In genomic region chr8:126570046-126570445, GRCm38 (mm10) we compare ENCODE assay signal across 26 mouse cellular contexts. TPM values are rescaled to one million over a fixed set of nuclear protein-coding genes. Genes with fewer than 3 reads are reported as not detected.
A peak's percentile ranks its signal among the peaks of the same experiment; 100 is the strongest.
DNase-seq lines count a peak whose midpoint lies in the region; ATAC-seq lines count a peak whose summit lies in the region.
"Had no signal": no experiment of that assay in that cellular context is flagged by ENCODE, and none has a peak within 500 bp of the region (broad histone marks: within the 10 kb centered on the region; RNA-seq: fewer than 3 reads in every experiment).

No protein-coding gene starts in this region.

- no peaks in the 10 kb centered on the region for H3K9me3 ChIP-seq in forebrain, embryonic 10.5 days
- no peaks in the 10 kb centered on the region for H3K9me3 ChIP-seq in forebrain, embryonic 15.5 days
- H3K9me3 ChIP-seq in hindbrain, embryonic 12.5 days (replicated peaks): no peaks in the 10 kb centered on the region
- H3K9me3 ChIP-seq in hindbrain, embryonic 11.5 days (ENCODE audit: control insufficient read depth, low read length): no peaks in the 10 kb centered on the region
- no peaks in the 10 kb centered on the region for H3K9me3 ChIP-seq in neural tube, embryonic 12.5 days
- no peaks in the 10 kb centered on the region for H3K9me3 ChIP-seq in neural tube, embryonic 15.5 days (replicated peaks)
- H3K9me3 ChIP-seq: G1E; intestine, embryonic 15.5 days had no signal

- no peak overlapping the region for H3K4me3 ChIP-seq in forebrain, embryonic 10.5 days
- H3K4me3 ChIP-seq in forebrain, embryonic 15.5 days: no peak overlapping the region
- H3K4me3 ChIP-seq in hindbrain, embryonic 12.5 days: no peak overlapping the region
- no peak overlapping the region for H3K4me3 ChIP-seq in hindbrain, embryonic 11.5 days (ENCODE audit: low read depth, low read length)
- H3K4me3 ChIP-seq in neural tube, embryonic 12.5 days: no peak overlapping the region
- no peak overlapping the region for H3K4me3 ChIP-seq in neural tube, embryonic 15.5 days (replicated peaks)
- H3K4me3 ChIP-seq: erythroblast, embryonic 14.5 days; intestine, embryonic 15.5 days; left cerebral cortex, adult 2 months; myocyte had no signal

- no peak for ATAC-seq in forebrain, embryonic 15.5 days (replicated peaks)
- ATAC-seq in hindbrain, embryonic 12.5 days (ENCODE audit: low FRiP score): 0 out of 2 replicates have a peak, but pooled peaks have one; percentile 21
- no peak for ATAC-seq in hindbrain, embryonic 11.5 days (ENCODE audit: low FRiP score)
- 0 out of 2 replicates have a peak, but pooled peaks have one; percentile 10 for ATAC-seq in neural tube, embryonic 12.5 days (ENCODE audit: low FRiP score, low read depth)
- ATAC-seq in neural tube, embryonic 15.5 days (ENCODE audit: low FRiP score): no peak
- ATAC-seq: intestine, embryonic 15.5 days had no signal

- H3K9ac ChIP-seq in forebrain, embryonic 15.5 days (replicated peaks): no peak overlapping the region
- no peak overlapping the region for H3K9ac ChIP-seq in hindbrain, embryonic 12.5 days
- no peak overlapping the region for H3K9ac ChIP-seq in hindbrain, embryonic 11.5 days (ENCODE audit: low read depth, low read length)
- H3K9ac ChIP-seq in neural tube, embryonic 12.5 days: no peak overlapping the region
- H3K9ac ChIP-seq in neural tube, embryonic 15.5 days (replicated peaks): no peak overlapping the region
- H3K9ac ChIP-seq: intestine, embryonic 15.5 days had no signal

- H3K4me1 ChIP-seq in forebrain, embryonic 10.5 days: peaks cover 47% of the 10 kb centered on the region
- peaks cover 27% of the 10 kb centered on the region for H3K4me1 ChIP-seq in forebrain, embryonic 15.5 days
- peaks cover 42% of the 10 kb centered on the region for H3K4me1 ChIP-seq in hindbrain, embryonic 12.5 days
- H3K4me1 ChIP-seq in hindbrain, embryonic 11.5 days (replicated peaks; ENCODE audit: control insufficient read depth, insufficient read depth, low read length): peaks cover 13% of the 10 kb centered on the region
- peaks cover 35% of the 10 kb centered on the region for H3K4me1 ChIP-seq in neural tube, embryonic 12.5 days
- H3K4me1 ChIP-seq in neural tube, embryonic 15.5 days: peaks cover 35% of the 10 kb centered on the region

- no peak for DNase-seq in forebrain, embryonic 10.5 days (ENCODE audit: extremely low spot score, low spot score)
- no peak for DNase-seq in hindbrain, embryonic 11.5 days (ENCODE audit: low spot score)
- DNase-seq in thymus, adult 18-20 months: no peak
- DNase-seq in MN1 (ENCODE audit: low spot score): no peak
- DNase-seq: adrenal gland, postnatal 25 days; cerebellum, adult 11-12 months; cerebellum, postnatal 14 days; gastrocnemius, postnatal 25 days; kidney, adult 9 months; kidney, postnatal 4 days; layer of hippocampus, adult 9-11 months; left cerebral cortex, postnatal 4 days; lung, adult 18-20 months; lung, postnatal 14 days; right cerebral cortex, postnatal 14 days; spleen, adult 18-20 months had no signal

- H3K36me3 ChIP-seq in forebrain, embryonic 10.5 days (replicated peaks): no peaks in the 10 kb centered on the region
- H3K36me3 ChIP-seq in forebrain, embryonic 15.5 days: no peaks in the 10 kb centered on the region
- H3K36me3 ChIP-seq in hindbrain, embryonic 12.5 days: no peaks in the 10 kb centered on the region
- H3K36me3 ChIP-seq in hindbrain, embryonic 11.5 days (ENCODE audit: control insufficient read depth, insufficient read depth, low read length): no peaks in the 10 kb centered on the region
- H3K36me3 ChIP-seq in neural tube, embryonic 12.5 days: no peaks in the 10 kb centered on the region
- H3K36me3 ChIP-seq in neural tube, embryonic 15.5 days: no peaks in the 10 kb centered on the region
- H3K36me3 ChIP-seq: G1E; intestine, embryonic 15.5 days had no signal

- H3K4me2 ChIP-seq in forebrain, embryonic 15.5 days (replicated peaks): no peak overlapping the region
- H3K4me2 ChIP-seq in hindbrain, embryonic 12.5 days (replicated peaks): no peak overlapping the region
- H3K4me2 ChIP-seq in hindbrain, embryonic 11.5 days (replicated peaks; ENCODE audit: low read depth, low read length): no peak overlapping the region
- no peak overlapping the region for H3K4me2 ChIP-seq in neural tube, embryonic 12.5 days (replicated peaks)
- H3K4me2 ChIP-seq in neural tube, embryonic 15.5 days: no peak overlapping the region
- H3K4me2 ChIP-seq: intestine, embryonic 15.5 days; liver, embryonic 11.5 days had no signal

- 38% methylated on average over 3 of the region's 3 CpGs for WGBS in forebrain, embryonic 10.5 days
- 26% methylated on average over 3 of the region's 3 CpGs for WGBS in forebrain, embryonic 15.5 days
- WGBS in hindbrain, embryonic 12.5 days: 28% methylated on average over 3 of the region's 3 CpGs
- 27% methylated on average over 3 of the region's 3 CpGs for WGBS in hindbrain, embryonic 11.5 days
- 30% methylated on average over 3 of the region's 3 CpGs for WGBS in neural tube, embryonic 12.5 days
- 27% methylated on average over 3 of the region's 3 CpGs for WGBS in neural tube, embryonic 15.5 days

- H3K27me3 ChIP-seq in forebrain, embryonic 10.5 days (ENCODE audit: poor library complexity, severe bottlenecking): 0 out of 2 replicates have a peak, but pooled peaks cover 2% of the 10 kb centered on the region
- no peaks in the 10 kb centered on the region for H3K27me3 ChIP-seq in forebrain, embryonic 15.5 days
- no peaks in the 10 kb centered on the region for H3K27me3 ChIP-seq in hindbrain, embryonic 12.5 days
- H3K27me3 ChIP-seq in hindbrain, embryonic 11.5 days (ENCODE audit: control insufficient read depth, insufficient read depth, low read length): no peaks in the 10 kb centered on the region
- no peaks in the 10 kb centered on the region for H3K27me3 ChIP-seq in neural tube, embryonic 12.5 days (replicated peaks)
- no peaks in the 10 kb centered on the region for H3K27me3 ChIP-seq in neural tube, embryonic 15.5 days (replicated peaks)
- H3K27me3 ChIP-seq: intestine, embryonic 15.5 days had no signal

- H3K27ac ChIP-seq in forebrain, embryonic 10.5 days: peak overlapping the region; percentile 59; the same call in 1 of the 2 replicates
- no peak overlapping the region for H3K27ac ChIP-seq in forebrain, embryonic 15.5 days (replicated peaks)
- H3K27ac ChIP-seq in hindbrain, embryonic 12.5 days: no peak overlapping the region
- H3K27ac ChIP-seq in hindbrain, embryonic 11.5 days (ENCODE audit: low read depth, low read length): no peak overlapping the region
- H3K27ac ChIP-seq in neural tube, embryonic 12.5 days: no peak overlapping the region
- no peak overlapping the region for H3K27ac ChIP-seq in neural tube, embryonic 15.5 days (replicated peaks)
- H3K27ac ChIP-seq: intestine, embryonic 15.5 days; left cerebral cortex, adult 2 months had no signal

RNA-seq across cellular contexts. Expression of gene Irf2bp2, which starts 23.7 kb away (rescaled TPM):
- polyA plus RNA-seq in forebrain, embryonic 10.5 days (2016; fragmentation: Nextera tagmentation; extraction: Ambion mirVana): 3.0 and 3.4 TPM in 2 replicates
- polyA plus RNA-seq in forebrain, embryonic 15.5 days (2015; fragmentation: Nextera tagmentation; extraction: Ambion mirVana): 10.5 and 11.1 TPM in 2 replicates
- polyA plus RNA-seq in hindbrain, embryonic 12.5 days (2016; fragmentation: Nextera tagmentation; extraction: Ambion mirVana): 8.8 and 9.6 TPM in 2 replicates
- polyA plus RNA-seq in hindbrain, embryonic 11.5 days (2014; fragmentation: Nextera tagmentation; extraction: Ambion mirVana): 4.8 and 5.5 TPM in 2 replicates
- polyA plus RNA-seq in neural tube, embryonic 12.5 days (2016; fragmentation: Nextera tagmentation; extraction: Ambion mirVana): 8.5 and 9.5 TPM in 2 replicates
- 9.8 and 10.4 TPM in 2 replicates for polyA plus RNA-seq in neural tube, embryonic 15.5 days (2015; fragmentation: Nextera tagmentation; extraction: Ambion mirVana)

Comparison
In these comparisons a context has a peak if more than half of its experiments do, and no peak if none do; other contexts are left out.
1. ATAC-seq: peak in hindbrain, embryonic 12.5 days (single experiment) and neural tube, embryonic 12.5 days (single experiment); none in forebrain, embryonic 15.5 days (single experiment), hindbrain, embryonic 11.5 days (single experiment) and neural tube, embryonic 15.5 days (single experiment).